Mouse (Mus musculus) C2C12 (cell line): ENCODE data around the gene Batf3. TPM values are rescaled to one million over a fixed set of nuclear protein-coding genes. Genes with fewer than 3 reads are reported as not detected.

Experiments used
- H3K27me3 ChIP-seq: one replicate; pipeline ENCODE4 v1.6.1; 2011; ENCODE audit not compliant: control insufficient read depth, insufficient read depth, insufficient read length
- H3K36me3 ChIP-seq: one replicate; pipeline ENCODE4 v1.6.1; 2011; ENCODE audit not compliant: control insufficient read depth, insufficient read depth
- H3K4me3 ChIP-seq: one replicate; pipeline ENCODE4 v1.5.1; 2011; ENCODE audit warnings: mild to moderate bottlenecking, control low read depth; ENCODE audit not compliant: poor library complexity, insufficient read depth, severe bottlenecking
- H3K79me2 ChIP-seq: one replicate; pipeline ENCODE4 v1.6.1; 2011; ENCODE audit not compliant: control insufficient read depth, insufficient read depth
- H3K79me3 ChIP-seq: one replicate; pipeline ENCODE4 v1.6.1; 2011; ENCODE audit warnings: low read depth, control low read depth
- H3ac ChIP-seq: one replicate; pipeline ENCODE3; 2011; ENCODE audit warnings: low read depth; ENCODE audit not compliant: control insufficient read depth, insufficient read length
- CEBPB ChIP-seq: IDR thresholded peaks from one replicate; pipeline ENCODE4 v1.6.1; 2011; ENCODE audit warnings: low read depth, mild to moderate bottlenecking, control low read depth, moderate library complexity
- CTCF ChIP-seq: IDR thresholded peaks from one replicate; pipeline ENCODE4 v1.5.1; 2011; ENCODE audit not compliant: control insufficient read depth, insufficient read depth, insufficient read length
- FOSL1 ChIP-seq: IDR thresholded peaks from one replicate; pipeline ENCODE4 v1.8.0; 2011; ENCODE audit warnings: mild to moderate bottlenecking, low read length; ENCODE audit not compliant: poor library complexity, insufficient read depth, severe bottlenecking
- MAX ChIP-seq: IDR thresholded peaks from one replicate; pipeline ENCODE4 v1.6.1; 2011; ENCODE audit warnings: mild to moderate bottlenecking, control low read depth
- MYOD1 ChIP-seq: IDR thresholded peaks from one replicate; pipeline ENCODE4 v1.6.1; 2011; ENCODE audit warnings: low read depth; ENCODE audit not compliant: control insufficient read depth, insufficient read length
- MYOG ChIP-seq: IDR thresholded peaks from one replicate; pipeline ENCODE4 v1.6.1; 2011; ENCODE audit not compliant: control insufficient read depth, insufficient read length; ENCODE audit errors: extremely low read depth
- USF1 ChIP-seq: IDR thresholded peaks from one replicate; pipeline ENCODE4 v1.6.1; 2011; ENCODE audit warnings: low read depth, mild to moderate bottlenecking, control low read depth, moderate library complexity
- polyA plus RNA-seq: library from polyadenylated mRNA; unstranded; fragments of >200 nt; fragmentation: generic; extraction: Trizol; gene quantifications from one replicate; pipeline ENCODE4 v1.2.1, GENCODE M21; 2012; ENCODE audit warnings: missing spikeins

Gene Batf3
- polyA plus RNA-seq, 1 experiment = 0.78 TPM

- H3K36me3 ChIP-seq = peaks cover 32% of the 10 kb centered on the region
- no peak for TF ChIP-seq USF1
- no peak for TF ChIP-seq FOSL1
- no peak for TF ChIP-seq CEBPB
- no peak for TF ChIP-seq CTCF
- TF ChIP-seq MAX = no peak
- no peak for TF ChIP-seq MYOG
- TF ChIP-seq MYOD1 = no peak
- H3K79me2 ChIP-seq = no peaks in the 10 kb centered on the region
- H3K79me3 ChIP-seq = no peaks in the 10 kb centered on the region
- no peak overlapping the region for H3K4me3 ChIP-seq
- H3K27me3 ChIP-seq = no peaks in the 10 kb centered on the region
- no peak overlapping the region for H3ac ChIP-seq
Observed at GRCm38 (mm10) chr1:191086960-191087359, 10.7 kb upstream of the Batf3 start.

- H3K4me3 ChIP-seq = no peak overlapping the region
- no peaks in the 10 kb centered on the region for H3K79me2 ChIP-seq
- H3K79me3 ChIP-seq = no peaks in the 10 kb centered on the region
- no peak for TF ChIP-seq FOSL1
- no peak for TF ChIP-seq MAX
- no peak for TF ChIP-seq MYOD1
- TF ChIP-seq MYOG = no peak
- no peak for TF ChIP-seq USF1
- no peak for TF ChIP-seq CTCF
- H3K27me3 ChIP-seq = no peaks in the 10 kb centered on the region
- H3K36me3 ChIP-seq = peaks cover 23% of the 10 kb centered on the region
- H3ac ChIP-seq = no peak overlapping the region
Observed at GRCm38 (mm10) chr1:191087955-191088354, 9.7 kb upstream of the Batf3 start.

- no peak for TF ChIP-seq FOSL1
- no peak for TF ChIP-seq CTCF
- TF ChIP-seq MYOG = no peak
- no peak for TF ChIP-seq MYOD1
- TF ChIP-seq USF1 = no peak
- TF ChIP-seq MAX = no peak
- no peak for TF ChIP-seq CEBPB
- no peaks in the 10 kb centered on the region for H3K79me2 ChIP-seq
- H3K79me3 ChIP-seq = no peaks in the 10 kb centered on the region
- H3K27me3 ChIP-seq = no peaks in the 10 kb centered on the region
- peaks cover 12% of the 10 kb centered on the region for H3K36me3 ChIP-seq
- H3K4me3 ChIP-seq = no peak overlapping the region
- H3ac ChIP-seq = no peak overlapping the region
Observed at GRCm38 (mm10) chr1:191089355-191089754, 8.3 kb upstream of the Batf3 start.

- Histone ChIP-seq H3K36me3 (no peaks in the 10 kb centered on the region), H3K27me3 (no peaks in the 10 kb centered on the region), H3ac (no peak overlapping the region), H3K79me2 (no peaks in the 10 kb centered on the region), H3K79me3 (no peaks in the 10 kb centered on the region), H3K4me3 (no peak overlapping the region)
- TF ChIP-seq MYOD1 (no peak), FOSL1 (no peak), USF1 (no peak), CEBPB (no peak), MYOG (no peak), MAX (no peak), CTCF (no peak)
Observed at GRCm38 (mm10) chr1:191092050-191092449, 5.6 kb upstream of the Batf3 start.

- H3K79me2 ChIP-seq = no peaks in the 10 kb centered on the region
- no peaks in the 10 kb centered on the region for H3K27me3 ChIP-seq
- no peak overlapping the region for H3ac ChIP-seq
- no peak overlapping the region for H3K4me3 ChIP-seq
- H3K36me3 ChIP-seq = no peaks in the 10 kb centered on the region
- TF ChIP-seq MAX (no peak), CTCF (no peak), CEBPB (no peak)
- H3K79me3 ChIP-seq = no peaks in the 10 kb centered on the region
Observed at GRCm38 (mm10) chr1:191093578-191093977, 4.1 kb upstream of the Batf3 start.

GRCm38 (mm10) chr1:191095019-191095418 lies 2.6 kb upstream of the Batf3 start:
- TF ChIP-seq MYOG (no peak), USF1 (no peak), FOSL1 (no peak), MAX (no peak), MYOD1 (no peak), CEBPB (no peak), CTCF (no peak)
- H3ac ChIP-seq = no peak overlapping the region
- no peak overlapping the region for H3K4me3 ChIP-seq
- no peaks in the 10 kb centered on the region for H3K27me3 ChIP-seq
- H3K79me2 ChIP-seq = no peaks in the 10 kb centered on the region
- H3K79me3 ChIP-seq = no peaks in the 10 kb centered on the region
- H3K36me3 ChIP-seq = no peaks in the 10 kb centered on the region
